Mouse (Mus musculus) heart, postnatal 0 days (tissue): ENCODE results near the gene Anapc4. TPM values are rescaled to one million over a fixed set of nuclear protein-coding genes. Genes with fewer than 3 reads are reported as not detected.

Experiments used
- ATAC-seq: fragments of 200-750 bp; cut with Nextera tagmentation; 2 replicates; pipeline ENCODE4 v1.8.0; 2017; ENCODE audit warnings: low read depth, moderate number of reproducible peaks, moderate library complexity; ENCODE audit not compliant: insufficient read depth
- DNase-seq: peaks from one replicate; pipeline ENCODE4 v3.0.0-alpha.2; 2016; ENCODE audit warnings: low spot score
- H3K27ac ChIP-seq: fragments of 300-500 bp; sonication (generic); 2 replicates; pipeline ENCODE4 v1.5.1; 2014; ENCODE audit warnings: low read depth, mild to moderate bottlenecking
- H3K27me3 ChIP-seq: fragments of 300-500 bp; sonication (generic); 2 replicates; pipeline ENCODE4 v1.6.1; 2014; ENCODE audit warnings: low read length, mixed read lengths; ENCODE audit not compliant: control insufficient read depth, insufficient read depth
- H3K36me3 ChIP-seq: fragments of 300-500 bp; sonication (generic); replicated peaks from 2 replicates; pipeline ENCODE4 v1.6.1; 2014; ENCODE audit warnings: low read length, mixed read lengths; ENCODE audit not compliant: control insufficient read depth, insufficient read depth
- H3K4me1 ChIP-seq: fragments of 300-500 bp; sonication (generic); 2 replicates; pipeline ENCODE4 v1.6.1; 2014; ENCODE audit warnings: antibody characterized with exemption; ENCODE audit not compliant: control insufficient read depth, insufficient read depth
- H3K4me2 ChIP-seq: fragments of 300-500 bp; sonication (generic); 2 replicates; pipeline ENCODE4 v1.6.1; 2014; ENCODE audit warnings: low read depth, mild to moderate bottlenecking, low read length, moderate library complexity
- H3K4me3 ChIP-seq: fragments of 300-500 bp; sonication (generic); 2 replicates; pipeline ENCODE4 v1.5.1; 2014; ENCODE audit warnings: low read depth, low read length
- H3K9ac ChIP-seq: fragments of 300-500 bp; sonication (generic); replicated peaks from 2 replicates; pipeline ENCODE4 v1.6.1; 2014; ENCODE audit warnings: low read depth, low read length, mixed read lengths
- H3K9me3 ChIP-seq: fragments of 300-500 bp; sonication (generic); replicated peaks from 2 replicates; pipeline ENCODE4 v1.6.1; 2016; ENCODE audit warnings: low read length; ENCODE audit not compliant: control insufficient read depth
- CTCF ChIP-seq: IDR thresholded peaks from 2 replicates; pipeline ENCODE4 v1.5.1; 2016; ENCODE audit warnings: antibody characterized with exemption, control low read depth, low read depth
- EP300 ChIP-seq: IDR thresholded peaks from 2 replicates; pipeline ENCODE4 v1.6.1; 2016; ENCODE audit warnings: antibody characterized with exemption, low read depth
- WGBS: fragments of 180-500 bp; shearing (Covaris S2); extraction: QIAGEN DNeasy Blood & Tissue Kit; methylation state at CpG from one replicate; pipeline ENCODE4 v1.1.7; 2014; 5-methylcytosine and 5-hydroxymethylcytosine counted together
- polyA plus RNA-seq: library from polyadenylated mRNA; unstranded; fragments of >200 nt; fragmentation: Nextera tagmentation; extraction: Ambion mirVana; gene quantifications from 2 replicates; pipeline ENCODE4 v1.2.1, GENCODE M21; 2015
- total RNA-seq: library from RNA; depleted of rRNA; stranded (reverse); fragments of >200 nt; gene quantifications from 2 replicates; pipeline ENCODE4 v1.2.3, GENCODE M21; 2014; ENCODE audit warnings: low replicate concordance

Anapc4 gene
- total and polyA plus RNA-seq, 2 experiments from 2014 or later = 33.7 to 48.7 TPM

DNA sequence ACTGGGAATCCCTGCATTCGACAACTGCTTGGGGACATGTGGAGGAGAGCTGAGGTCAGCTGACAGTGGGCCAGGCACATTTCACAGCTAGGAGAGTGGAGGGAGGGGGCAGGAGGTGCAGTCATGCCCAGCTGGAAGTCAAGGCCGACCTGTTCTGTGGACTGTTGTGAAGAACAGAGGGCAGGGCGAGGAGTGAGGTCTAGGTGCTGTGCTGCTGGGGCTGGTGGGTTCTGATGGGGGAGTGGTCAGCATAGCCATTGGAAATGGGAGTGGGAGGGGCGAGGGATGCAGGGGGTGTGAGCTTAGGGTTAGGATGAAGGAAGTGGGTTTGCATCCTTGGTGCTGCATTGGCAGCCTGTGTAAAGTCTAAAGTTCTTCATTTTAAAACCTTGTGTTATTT is 28.0 kb upstream of the Anapc4 start:
- H3K4me2 ChIP-seq = no peak overlapping the region
- H3K36me3 ChIP-seq = peaks cover 24% of the 10 kb centered on the region
- no peak for ATAC-seq
- DNase-seq = no peak
- no peak overlapping the region for H3K4me3 ChIP-seq
- no peaks in the 10 kb centered on the region for H3K4me1 ChIP-seq
- 68% methylated on average over 4 of the region's 4 CpGs for WGBS
- H3K9ac ChIP-seq = no peak overlapping the region
- TF ChIP-seq EP300 (no peak), CTCF (no peak)
- no peaks in the 10 kb centered on the region for H3K27me3 ChIP-seq
- no peak overlapping the region for H3K27ac ChIP-seq
- no peaks in the 10 kb centered on the region for H3K9me3 ChIP-seq

DNA sequence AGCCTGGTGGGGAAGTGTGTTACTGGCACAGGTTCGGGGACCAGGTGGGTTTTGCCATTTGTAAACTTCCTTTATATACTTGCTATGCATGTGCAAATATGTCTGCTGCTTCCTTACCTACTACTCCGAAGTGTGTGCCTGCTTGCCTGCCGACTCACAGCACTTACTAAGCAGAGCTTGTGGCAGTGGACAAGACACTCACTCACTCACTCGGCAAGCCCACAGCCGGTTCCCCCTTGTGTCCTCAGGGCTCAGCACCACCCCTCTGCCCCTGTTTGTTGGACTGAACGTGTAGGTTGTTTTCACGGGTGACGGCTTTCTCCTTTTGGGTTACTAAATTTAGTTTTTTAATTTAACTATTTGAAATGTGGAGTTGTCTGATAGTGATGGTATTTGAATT is 27.5 kb upstream of the Anapc4 start:
- no peak for ATAC-seq

DNA sequence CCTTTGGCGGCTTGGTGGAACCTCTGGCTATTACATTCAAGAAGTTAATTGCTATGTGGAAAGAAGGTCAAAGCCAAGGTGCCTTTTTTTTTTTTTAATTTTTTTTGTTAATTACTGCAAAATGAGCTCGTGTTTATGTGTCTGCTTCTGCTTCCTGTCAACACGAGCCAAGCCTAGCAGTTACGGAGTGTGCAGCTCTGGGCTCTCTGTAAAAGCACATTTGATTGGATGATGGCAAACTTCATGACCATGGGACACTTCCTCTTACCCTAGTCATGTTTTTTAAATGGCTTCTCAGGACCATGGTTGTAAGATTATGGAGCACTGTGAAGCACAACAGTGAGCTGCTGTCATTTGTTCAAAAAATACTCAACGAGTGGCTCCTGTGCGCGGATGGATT is 26.8 kb upstream of the Anapc4 start:
- Histone ChIP-seq H3K4me2 (no peak overlapping the region), H3K4me3 (no peak overlapping the region), H3K36me3 (peaks cover 31% of the 10 kb centered on the region), H3K9me3 (no peaks in the 10 kb centered on the region), H3K27me3 (no peaks in the 10 kb centered on the region), H3K4me1 (no peaks in the 10 kb centered on the region), H3K9ac (no peak overlapping the region), H3K27ac (no peak overlapping the region)
- no peak for TF ChIP-seq EP300
- TF ChIP-seq CTCF = no peak
- DNase-seq = no peak
- ATAC-seq = no peak
- WGBS = 70% methylated on average over 7 of the region's 7 CpGs

More for the DNA sequence above, 27.5 kb upstream of the Anapc4 start:
- Histone ChIP-seq H3K27me3 (no peaks in the 10 kb centered on the region), H3K9me3 (no peaks in the 10 kb centered on the region), H3K36me3 (peaks cover 28% of the 10 kb centered on the region), H3K27ac (no peak overlapping the region), H3K4me2 (no peak overlapping the region), H3K9ac (no peak overlapping the region), H3K4me3 (no peak overlapping the region), H3K4me1 (no peaks in the 10 kb centered on the region)
- WGBS = 45% methylated on average over 8 of the region's 8 CpGs
- TF ChIP-seq EP300 (no peak), CTCF (no peak)
- no peak for DNase-seq

DNA sequence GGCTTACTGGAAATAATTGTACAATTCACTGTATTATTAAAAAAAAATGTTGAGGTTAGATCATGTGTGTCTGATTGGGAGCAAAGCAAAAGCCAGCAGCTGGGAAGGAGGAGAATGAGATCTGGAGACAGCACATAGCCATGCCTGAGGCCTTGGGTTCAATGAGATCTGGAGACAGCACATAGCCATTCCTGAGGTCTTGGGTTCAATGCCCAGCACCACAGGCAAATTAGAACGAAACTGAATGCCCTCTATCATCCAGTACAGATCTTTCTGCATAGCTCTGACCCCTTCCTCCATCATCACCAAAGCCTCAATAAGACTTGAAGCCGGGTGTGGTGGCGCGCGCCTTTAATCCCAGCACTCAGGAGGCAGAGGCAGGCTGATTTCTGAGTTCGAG is 23.4 kb upstream of the Anapc4 start:
- WGBS = 91% methylated on average over 6 of the region's 6 CpGs
- H3K9me3 ChIP-seq = no peaks in the 10 kb centered on the region
- H3K4me2 ChIP-seq = no peak overlapping the region
- H3K27me3 ChIP-seq = no peaks in the 10 kb centered on the region
- H3K36me3 ChIP-seq = peaks cover 41% of the 10 kb centered on the region
- H3K4me1 ChIP-seq = no peaks in the 10 kb centered on the region
- no peak overlapping the region for H3K27ac ChIP-seq
- H3K9ac ChIP-seq = no peak overlapping the region
- ATAC-seq = no peak
- no peak for DNase-seq
- no peak overlapping the region for H3K4me3 ChIP-seq
- no peak for TF ChIP-seq CTCF
- no peak for TF ChIP-seq EP300

DNA sequence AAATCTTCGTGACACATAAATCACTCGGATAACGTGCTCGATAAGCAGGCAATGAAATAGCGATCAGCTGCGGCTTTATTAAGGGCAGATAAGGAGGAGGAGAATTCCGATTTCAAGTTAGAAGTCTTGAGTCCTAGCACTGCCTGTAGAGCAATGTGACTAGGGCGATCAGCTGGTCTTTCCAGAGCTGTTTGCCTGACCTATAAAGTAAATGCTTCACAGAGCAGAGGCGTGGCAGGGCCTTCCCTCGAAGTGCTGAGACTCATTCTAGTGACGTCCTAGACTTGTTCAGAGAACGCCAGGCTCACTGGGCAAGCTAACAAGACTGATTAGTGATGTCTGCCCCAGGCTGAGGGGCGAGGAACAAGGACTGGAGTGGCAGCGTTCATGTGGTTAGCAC is 22.8 kb upstream of the Anapc4 start:
- Histone ChIP-seq H3K27ac (no peak overlapping the region), H3K36me3 (peaks cover 47% of the 10 kb centered on the region), H3K9ac (no peak overlapping the region), H3K4me1 (no peaks in the 10 kb centered on the region), H3K4me3 (no peak overlapping the region), H3K4me2 (no peak overlapping the region), H3K27me3 (no peaks in the 10 kb centered on the region), H3K9me3 (no peaks in the 10 kb centered on the region)
- ATAC-seq = no peak
- WGBS = 89% methylated on average over 14 of the region's 14 CpGs
- TF ChIP-seq EP300 = no peak
- no peak for TF ChIP-seq CTCF
- DNase-seq = no peak

GRCm38 (mm10) chr5:52812456-52812855 is 21.4 kb upstream of the Anapc4 start:
- no peak for ATAC-seq
- peaks cover 58% of the 10 kb centered on the region for H3K36me3 ChIP-seq
- TF ChIP-seq CTCF (no peak), EP300 (no peak)

More at GRCm38 (mm10) chr5:52812456-52812855, 21.4 kb upstream of the Anapc4 start:
- 90% methylated on average over 10 of the region's 10 CpGs for WGBS
- Histone ChIP-seq H3K9me3 (no peaks in the 10 kb centered on the region), H3K4me2 (no peak overlapping the region), H3K4me3 (no peak overlapping the region), H3K9ac (no peak overlapping the region), H3K27ac (no peak overlapping the region), H3K27me3 (no peaks in the 10 kb centered on the region), H3K4me1 (no peaks in the 10 kb centered on the region)
- no peak for DNase-seq
